Mouse (Mus musculus) embryonic facial prominence, embryonic 14.5 days (tissue): ENCODE results near the gene Foxl1. TPM values are rescaled to one million over a fixed set of nuclear protein-coding genes. Genes with fewer than 3 reads are reported as not detected.

ENCODE experiments used
- ATAC-seq: fragments of 200-750 bp; cut with Nextera tagmentation; 2 replicates; pipeline ENCODE4 v1.8.0; 2017; ENCODE audit warnings: low read depth, moderate number of reproducible peaks, moderate TSS enrichment
- DNase-seq: peaks from one replicate; pipeline ENCODE4 v3.0.0-alpha.2; 2015; ENCODE audit warnings: low spot score
- H3K27ac ChIP-seq: fragments of 300-500 bp; sonication (generic); replicated peaks from 2 replicates; pipeline ENCODE4 v1.5.1; 2014; ENCODE audit warnings: low read depth, mild to moderate bottlenecking, low read length, moderate library complexity
- H3K27me3 ChIP-seq: fragments of 300-500 bp; sonication (generic); replicated peaks from 2 replicates; pipeline ENCODE4 v1.6.1; 2014; ENCODE audit warnings: low read length; ENCODE audit not compliant: control insufficient read depth, insufficient read depth
- H3K36me3 ChIP-seq: fragments of 300-500 bp; sonication (generic); 2 replicates; pipeline ENCODE4 v1.6.1; 2014; ENCODE audit warnings: low read length, mixed read lengths; ENCODE audit not compliant: control insufficient read depth, insufficient read depth
- H3K4me1 ChIP-seq: fragments of 300-500 bp; sonication (generic); 2 replicates; pipeline ENCODE4 v1.6.1; 2014; ENCODE audit warnings: antibody characterized with exemption, low read length; ENCODE audit not compliant: control insufficient read depth, insufficient read depth
- H3K4me2 ChIP-seq: fragments of 300-500 bp; sonication (generic); 2 replicates; pipeline ENCODE4 v1.6.1; 2014; ENCODE audit warnings: low read depth, mild to moderate bottlenecking, low read length, moderate library complexity, mixed read lengths
- H3K4me3 ChIP-seq: fragments of 300-500 bp; sonication (generic); 2 replicates; pipeline ENCODE4 v1.5.1; 2014; ENCODE audit warnings: low read depth, mild to moderate bottlenecking, low read length
- H3K9ac ChIP-seq: fragments of 300-500 bp; sonication (generic); 2 replicates; pipeline ENCODE4 v1.6.1; 2014; ENCODE audit warnings: low read depth, mild to moderate bottlenecking, low read length, moderate library complexity, mixed read lengths
- H3K9me3 ChIP-seq: fragments of 300-500 bp; sonication (generic); 2 replicates; pipeline ENCODE4 v1.6.1; 2016; ENCODE audit warnings: low read length; ENCODE audit not compliant: control insufficient read depth
- WGBS: fragments of 180-500 bp; shearing (Covaris S2); extraction: QIAGEN DNeasy Blood & Tissue Kit; methylation state at CpG from one replicate; pipeline ENCODE4 v1.1.7; 2014; 5-methylcytosine and 5-hydroxymethylcytosine counted together
- polyA plus RNA-seq: library from polyadenylated mRNA; unstranded; fragments of >200 nt; fragmentation: Nextera tagmentation; extraction: Ambion mirVana; gene quantifications from 2 replicates; pipeline ENCODE4 v1.2.1, GENCODE M21; 2014

Gene Foxl1
- polyA plus RNA-seq, 1 experiment from 2014 or later = 0.32 TPM

DNA sequence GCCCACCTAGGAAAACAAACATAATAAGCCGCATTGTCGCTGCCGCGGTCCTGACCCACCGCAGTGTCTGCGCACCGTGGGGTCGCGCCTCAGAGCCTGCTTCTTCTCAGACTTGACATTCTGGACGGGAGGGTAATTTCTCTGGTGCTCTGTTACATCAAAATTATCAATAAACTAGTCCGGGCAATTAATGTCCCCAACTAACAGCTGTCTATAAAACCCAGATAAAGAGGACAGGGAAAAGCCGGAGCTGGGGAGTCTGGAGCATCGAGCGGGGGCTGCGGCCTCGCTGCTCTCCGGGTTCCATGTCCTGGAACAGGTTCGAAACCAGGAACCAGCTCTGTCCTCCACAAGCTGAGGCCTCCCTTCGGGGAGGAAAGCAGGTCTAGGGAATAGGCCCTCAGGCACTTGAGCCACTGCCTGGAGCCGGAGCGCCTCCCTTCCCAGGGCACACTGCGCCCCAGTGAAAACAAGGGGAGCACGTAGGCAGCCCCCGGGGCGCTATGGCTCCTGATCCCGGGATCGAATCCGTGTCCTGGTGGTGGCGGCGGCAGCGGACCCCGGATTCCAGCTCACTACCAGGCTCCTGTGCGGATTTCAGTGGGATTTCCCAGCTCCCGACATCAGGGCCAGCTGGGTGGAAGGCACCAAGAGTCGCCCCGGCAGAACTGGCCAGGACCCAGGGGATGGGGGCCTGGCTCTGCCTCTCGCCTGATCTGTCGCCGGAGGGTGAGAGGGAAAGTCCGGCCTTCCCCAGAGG is 38.7 kb upstream of the Foxl1 start:
- H3K27me3 ChIP-seq = peaks cover 100% of the 10 kb centered on the region
- peak overlapping the region; percentile 30 for H3K4me2 ChIP-seq
- H3K36me3 ChIP-seq = no peaks in the 10 kb centered on the region
- no peaks in the 10 kb centered on the region for H3K4me1 ChIP-seq
- WGBS = 6% methylated on average over 33 of the region's 40 CpGs
- peak overlapping the region; percentile 45; the same call in 1 of the 2 replicates for H3K9ac ChIP-seq
- peak overlapping the region; percentile 50 for H3K4me3 ChIP-seq
- no peaks in the 10 kb centered on the region for H3K9me3 ChIP-seq
- H3K27ac ChIP-seq = no peak overlapping the region
- ATAC-seq (no peak), DNase-seq (no peak)

DNA sequence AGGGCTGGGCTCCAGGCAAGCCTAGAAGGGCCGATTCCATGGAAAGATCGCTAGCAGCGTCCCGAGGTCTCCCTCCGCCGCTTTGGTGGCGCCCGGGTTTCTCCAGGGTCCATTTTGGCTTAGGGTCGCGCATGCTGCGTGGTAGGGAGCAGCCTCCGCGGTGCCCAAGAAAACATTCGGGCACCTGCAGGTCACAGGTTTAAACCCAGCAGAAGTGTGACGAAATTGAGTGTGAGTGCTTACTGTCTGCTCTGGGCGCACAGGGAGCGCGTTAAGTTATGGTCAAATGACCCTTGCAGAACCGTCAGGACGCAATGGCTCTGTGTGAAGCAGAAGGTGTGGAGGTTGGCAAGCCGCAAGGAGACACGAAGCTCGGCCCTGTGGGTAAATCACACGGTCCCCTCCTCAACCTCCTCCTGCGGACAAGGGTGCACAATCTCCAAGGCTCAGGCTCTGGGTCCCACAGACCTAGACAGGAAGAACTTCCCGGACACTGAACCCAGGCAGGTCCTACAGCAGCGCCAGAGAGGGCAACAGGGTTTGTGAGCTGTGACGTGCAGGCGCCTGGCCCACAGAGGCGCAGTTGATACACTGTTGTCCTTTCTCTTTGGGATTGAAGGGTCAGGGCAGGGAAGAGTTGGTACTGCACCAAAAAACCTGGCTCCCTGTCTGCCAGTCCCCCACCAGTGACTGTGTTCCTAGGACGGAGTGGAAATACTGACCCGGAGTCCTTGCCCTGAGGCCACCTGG is 37.9 kb upstream of the Foxl1 start:
- Histone ChIP-seq H3K27ac (no peak overlapping the region), H3K4me3 (peak overlapping the region; percentile 50), H3K27me3 (peaks cover 93% of the 10 kb centered on the region), H3K9ac (peak overlapping the region; percentile 45; the same call in 1 of the 2 replicates), H3K4me1 (no peaks in the 10 kb centered on the region), H3K9me3 (no peaks in the 10 kb centered on the region), H3K36me3 (no peaks in the 10 kb centered on the region), H3K4me2 (peak overlapping the region; percentile 30; the same call in 1 of the 2 replicates)
- 5% methylated on average over 32 of the region's 32 CpGs for WGBS
- no peak for ATAC-seq
- no peak for DNase-seq

DNA sequence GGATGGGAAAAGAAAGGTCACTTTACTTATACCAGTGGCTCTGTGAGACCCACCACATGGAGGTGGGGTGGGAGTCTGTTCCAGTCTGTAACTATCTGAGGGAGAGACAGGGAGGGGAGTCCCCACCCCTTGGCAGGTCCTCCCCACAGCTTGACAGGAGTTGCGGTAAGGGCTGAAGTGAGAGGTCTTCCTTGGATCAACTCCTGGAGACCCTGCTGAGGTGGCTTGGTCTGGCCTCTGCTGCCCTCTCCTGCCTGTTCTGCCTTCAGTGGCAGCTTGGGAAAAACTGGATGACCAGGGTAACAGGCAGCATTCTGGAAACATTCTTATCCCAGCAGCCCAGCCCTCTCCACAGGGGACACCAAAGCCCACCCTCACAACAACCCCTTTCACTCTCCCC is 37.0 kb upstream of the Foxl1 start:
- H3K9ac ChIP-seq = no peak overlapping the region
- no peaks in the 10 kb centered on the region for H3K9me3 ChIP-seq
- H3K27me3 ChIP-seq = peaks cover 84% of the 10 kb centered on the region
- no peak overlapping the region for H3K4me3 ChIP-seq
- H3K4me1 ChIP-seq = no peaks in the 10 kb centered on the region
- H3K27ac ChIP-seq = no peak overlapping the region
- ATAC-seq (0 out of 2 replicates have a peak, but pooled peaks have one; percentile 12), DNase-seq (no peak)
- 10% methylated on average over 1 of the region's 1 CpGs for WGBS
- no peak overlapping the region for H3K4me2 ChIP-seq
- H3K36me3 ChIP-seq = no peaks in the 10 kb centered on the region

DNA sequence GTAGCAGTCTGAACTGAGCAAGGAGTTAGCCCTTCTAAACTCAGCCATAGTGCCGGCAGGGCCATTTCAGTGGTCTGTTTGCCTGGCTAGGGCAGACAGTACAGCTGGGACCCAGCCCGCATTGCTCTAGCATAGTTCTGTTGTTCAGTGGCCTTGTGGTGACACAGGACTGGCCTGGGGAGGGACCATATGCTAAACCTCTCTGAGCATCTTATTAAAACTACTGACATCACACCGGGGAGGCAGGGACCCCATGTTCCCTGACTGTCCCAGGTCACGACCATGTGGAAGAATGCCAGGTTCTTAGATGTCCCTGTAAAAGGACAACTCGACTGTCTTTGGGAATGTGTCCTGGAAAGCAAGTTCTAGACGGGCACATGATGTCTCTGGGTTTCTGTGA is 35.6 kb upstream of the Foxl1 start:
- Histone ChIP-seq H3K9ac (no peak overlapping the region), H3K4me3 (no peak overlapping the region), H3K27me3 (peaks cover 70% of the 10 kb centered on the region), H3K9me3 (no peaks in the 10 kb centered on the region), H3K4me1 (no peaks in the 10 kb centered on the region), H3K36me3 (peaks cover 3% of the 10 kb centered on the region; the same call in 1 of the 2 replicates), H3K27ac (no peak overlapping the region), H3K4me2 (no peak overlapping the region)
- DNase-seq = no peak
- 31% methylated on average over 6 of the region's 6 CpGs for WGBS
- ATAC-seq = no peak

DNA sequence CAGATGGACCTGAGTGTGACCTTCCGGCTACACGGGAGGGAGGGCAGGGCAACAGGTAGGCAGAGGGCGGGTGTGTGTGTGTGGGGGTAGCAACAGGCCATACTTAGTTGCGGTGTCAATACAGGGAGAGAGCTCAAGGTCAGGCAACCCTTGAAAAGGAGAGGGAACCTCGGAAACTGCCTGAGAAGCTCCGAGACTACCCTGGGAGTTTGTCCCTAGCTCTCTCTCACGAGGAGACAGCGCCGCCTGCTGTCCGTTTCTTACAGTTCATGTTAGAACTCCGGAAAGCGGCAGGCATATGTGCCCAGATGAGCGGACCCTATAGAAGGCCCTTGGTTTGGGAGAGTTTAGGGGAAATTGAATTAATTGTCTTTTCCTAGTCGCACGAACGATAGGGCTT is 35.1 kb upstream of the Foxl1 start:
- no peaks in the 10 kb centered on the region for H3K4me1 ChIP-seq

DNA sequence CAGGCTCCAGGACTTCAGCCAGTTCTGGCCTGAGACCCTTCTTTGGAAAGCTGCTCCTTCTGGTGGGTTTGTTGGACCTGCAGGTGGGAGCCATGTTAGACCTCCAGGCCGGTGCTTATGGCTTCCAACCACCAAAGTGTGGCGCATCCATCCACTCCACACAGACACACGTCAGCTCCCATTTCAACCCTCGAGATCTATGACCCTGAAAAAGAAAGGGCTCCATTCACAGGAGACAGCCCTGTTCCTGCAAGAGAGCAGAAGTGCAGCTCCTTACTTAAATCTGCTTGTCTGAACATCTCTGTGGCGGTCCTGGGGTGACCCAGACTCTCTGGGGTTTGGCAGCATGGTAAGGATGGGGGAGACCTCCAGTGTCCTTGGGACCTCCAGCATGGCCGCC is 34.2 kb upstream of the Foxl1 start:
- Histone ChIP-seq H3K27ac (no peak overlapping the region), H3K9ac (no peak overlapping the region), H3K9me3 (no peaks in the 10 kb centered on the region), H3K4me1 (no peaks in the 10 kb centered on the region), H3K4me2 (no peak overlapping the region), H3K4me3 (no peak overlapping the region), H3K27me3 (peaks cover 57% of the 10 kb centered on the region), H3K36me3 (peaks cover 15% of the 10 kb centered on the region)
- no peak for ATAC-seq
- DNase-seq = no peak
- WGBS = 53% methylated on average over 6 of the region's 6 CpGs

More for the DNA sequence above, 35.1 kb upstream of the Foxl1 start:
- Histone ChIP-seq H3K9me3 (no peaks in the 10 kb centered on the region), H3K4me3 (no peak overlapping the region), H3K27me3 (peaks cover 65% of the 10 kb centered on the region), H3K4me2 (no peak overlapping the region), H3K36me3 (peaks cover 8% of the 10 kb centered on the region; the same call in 1 of the 2 replicates), H3K27ac (no peak overlapping the region), H3K9ac (no peak overlapping the region)
- 3% methylated on average over 16 of the region's 16 CpGs for WGBS
- peak; percentile 32 for ATAC-seq
- DNase-seq = peak; percentile 90

DNA sequence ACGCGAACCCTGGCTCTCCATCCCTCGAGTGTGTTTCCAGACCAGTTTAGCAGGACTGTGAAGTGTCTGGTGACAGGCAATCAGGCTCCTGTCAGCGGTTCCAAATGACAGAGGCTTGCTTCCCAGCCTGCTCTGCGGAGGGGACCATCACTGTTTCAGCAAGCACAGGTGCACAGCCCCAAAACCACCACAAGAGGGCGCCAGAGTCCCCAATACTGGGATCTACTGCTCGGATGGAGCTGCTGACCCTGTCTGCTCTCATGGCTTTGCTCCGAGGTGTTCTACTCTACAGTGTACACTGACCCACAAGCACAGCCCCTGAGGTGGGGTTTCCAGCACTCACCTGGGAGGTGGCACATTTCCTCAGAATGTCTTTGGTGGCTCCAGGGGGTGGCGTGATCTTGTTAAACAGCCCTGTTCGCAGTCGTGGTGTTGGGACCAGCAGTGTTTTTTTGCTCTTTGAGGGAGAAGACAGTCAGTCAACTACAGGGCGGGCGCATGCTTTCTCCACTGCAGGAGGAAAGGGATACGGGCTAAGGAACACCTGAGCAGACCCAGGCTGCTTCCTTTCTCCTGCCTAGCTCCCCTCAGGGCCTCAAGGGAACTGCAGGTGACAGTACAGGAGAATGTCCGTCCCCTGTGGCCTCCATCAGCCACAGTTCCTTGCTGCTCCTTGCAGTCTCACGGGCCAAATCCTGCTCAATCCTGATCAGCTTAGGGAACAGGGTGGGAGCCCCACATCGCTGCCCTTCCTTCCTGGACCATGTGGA is 23.5 kb upstream of the Foxl1 start:
- DNase-seq (peak; percentile 72), ATAC-seq (no peak)
- Histone ChIP-seq H3K36me3 (peaks cover 61% of the 10 kb centered on the region), H3K9me3 (no peaks in the 10 kb centered on the region), H3K4me2 (no peak overlapping the region), H3K27ac (no peak overlapping the region), H3K9ac (no peak overlapping the region), H3K4me1 (0 out of 2 replicates have a peak, but pooled peaks cover 4% of the 10 kb centered on the region), H3K4me3 (no peak overlapping the region), H3K27me3 (no peaks in the 10 kb centered on the region)
- 46% methylated on average over 17 of the region's 17 CpGs for whole genome bisulfite sequencing
